Comparison of ENCODE assay signal across 11 mouse cellular contexts in genomic region chr1:91248970-91249369, GRCm38 (mm10). TPM values are rescaled to one million over a fixed set of nuclear protein-coding genes. Genes with fewer than 3 reads are reported as not detected.
A peak's percentile ranks its signal among the peaks of the same experiment; 100 is the strongest.
DNase-seq lines count a peak whose midpoint lies in the region; ATAC-seq and TF ChIP-seq lines count a peak whose summit lies in the region.
"Had no signal": no experiment of that assay in that cellular context is flagged by ENCODE, and none has a peak within 500 bp of the region (broad histone marks: within the 10 kb centered on the region; RNA-seq: fewer than 3 reads in every experiment).

No protein-coding gene starts in this region.

- TF ChIP-seq CTCF in G1E (IDR thresholded peaks at IDR 0.05; ENCODE audit: low read depth, low read length) = no peak
- no peak for TF ChIP-seq CTCF in thymus, adult 2 months (IDR thresholded peaks at IDR 0.05; ENCODE audit: borderline replicate concordance, control insufficient read depth, extremely low read depth, insufficient read depth, low read length, poor library complexity)

- no peak for ATAC-seq in G1E (ENCODE audit: extremely low read depth, insufficient number of reproducible peaks, low FRiP score, poor library complexity, severe bottlenecking)
- ATAC-seq in liver, embryonic 16.5 days (ENCODE audit: low read depth) = no peak

- H3K9me3 ChIP-seq in G1E (replicated peaks) = no peaks in the 10 kb centered on the region
- no peaks in the 10 kb centered on the region for H3K9me3 ChIP-seq in hindbrain, embryonic 10.5 days
- H3K9me3 ChIP-seq in liver, embryonic 16.5 days (replicated peaks; ENCODE audit: control insufficient read depth, low read length) = no peaks in the 10 kb centered on the region

- peaks cover 51% of the 10 kb centered on the region for H3K4me1 ChIP-seq in G1E (ENCODE audit: insufficient read depth, low read depth, low read length)
- H3K4me1 ChIP-seq in hindbrain, embryonic 10.5 days (replicated peaks) = peaks cover 28% of the 10 kb centered on the region
- H3K4me1 ChIP-seq in liver, embryonic 16.5 days (ENCODE audit: control insufficient read depth, low read depth, low read length) = peaks cover 50% of the 10 kb centered on the region
- H3K4me1 ChIP-seq in thymus, adult 2 months (replicated peaks; ENCODE audit: control insufficient read depth, insufficient read depth, low read length) = peaks cover 17% of the 10 kb centered on the region

- intact Hi-C loops in heart, postnatal 36 days (cut with DNase I) = loop anchor here (2.0 kb wide), 1 partner anchor 50 kb away; the partner anchor contains the start of gene Scly

- H3K4me3 ChIP-seq in G1E (ENCODE audit: low read depth, low read length) = peak overlapping the region; percentile 91; the same call in 1 of the 2 replicates
- H3K4me3 ChIP-seq in hindbrain, embryonic 10.5 days = peak overlapping the region; percentile 99
- H3K4me3 ChIP-seq in liver, embryonic 16.5 days (ENCODE audit: low read depth, low read length) = peak overlapping the region; percentile 37
- no peak overlapping the region for H3K4me3 ChIP-seq in thymus, adult 2 months (ENCODE audit: control insufficient read depth, insufficient read depth, low read length)

- TF ChIP-seq POLR2A in thymus, adult 2 months (IDR thresholded peaks at IDR 0.05; ENCODE audit: control insufficient read depth, extremely low read depth, insufficient read depth, low read length, poor library complexity) = no peak

- H3K27ac ChIP-seq in hindbrain, embryonic 10.5 days = peak overlapping the region; percentile 86
- H3K27ac ChIP-seq in liver, embryonic 16.5 days (ENCODE audit: low read length) = peak overlapping the region; percentile 98
- H3K27ac ChIP-seq in thymus, adult 2 months (ENCODE audit: control insufficient read depth, insufficient read depth, low read length) = no peak overlapping the region

- peaks cover 3% of the 10 kb centered on the region; the same call in 1 of the 2 replicates for H3K27me3 ChIP-seq in G1E (ENCODE audit: insufficient read depth, low read length)
- no peaks in the 10 kb centered on the region for H3K27me3 ChIP-seq in hindbrain, embryonic 10.5 days (ENCODE audit: insufficient read depth, poor library complexity, severe bottlenecking)
- no peaks in the 10 kb centered on the region for H3K27me3 ChIP-seq in liver, embryonic 16.5 days (ENCODE audit: control insufficient read depth, insufficient read depth, low read depth, low read length)
- no peaks in the 10 kb centered on the region for H3K27me3 ChIP-seq in thymus, adult 2 months (ENCODE audit: control insufficient read depth, insufficient read depth, low read length)

- peak overlapping the region; percentile 97 for H3K4me2 ChIP-seq in liver, embryonic 16.5 days (ENCODE audit: low read depth, low read length)

- H3K9ac ChIP-seq in liver, embryonic 16.5 days (ENCODE audit: low read depth, low read length) = peak overlapping the region; percentile 36; the same call in 1 of the 2 replicates

- 49% methylated on average over 4 of the region's 4 CpGs for WGBS in hindbrain, embryonic 10.5 days
- 34% methylated on average over 4 of the region's 4 CpGs for WGBS in liver, embryonic 16.5 days (ENCODE audit: insufficient replicate concordance)
- 74% methylated on average over 4 of the region's 4 CpGs for WGBS in thymus, adult 2 months

- DNase-seq in heart, adult 11 months = peak; percentile 60
- DNase-seq in heart, postnatal 36 days = no peak
- no peak for DNase-seq in G1E (ENCODE audit: low spot score)
- no peak for DNase-seq in hindbrain, embryonic 10.5 days (ENCODE audit: low spot score)
- DNase-seq in thymus, adult 2 months = no peak
- no peak for DNase-seq in ovary, adult 18-20 months (ENCODE audit: low spot score)
- DNase-seq in adrenal gland, postnatal 4 days (ENCODE audit: low spot score in 2 of 2) = no peak
- DNase-seq: gastrocnemius, adult 2 months; layer of hippocampus, postnatal 36 days; thymus, adult 18-20 months had no signal

- peaks cover 16% of the 10 kb centered on the region for H3K36me3 ChIP-seq in G1E (replicated peaks)
- no peaks in the 10 kb centered on the region; the same call in 1 of the 2 replicates for H3K36me3 ChIP-seq in hindbrain, embryonic 10.5 days
- no peaks in the 10 kb centered on the region for H3K36me3 ChIP-seq in liver, embryonic 16.5 days (ENCODE audit: control insufficient read depth, insufficient read depth)
- no peaks in the 10 kb centered on the region for H3K36me3 ChIP-seq in thymus, adult 2 months (ENCODE audit: control insufficient read depth, insufficient read depth, low read length)

RNA-seq across cellular contexts. Expression of gene Ube2f, which starts 1.1 kb away (rescaled TPM):
- 10 to 100 TPM; 45.1 to 50.0 TPM for total RNA-seq in heart, postnatal 36 days (2021)
- total RNA-seq in G1E (2014; fragmentation: Nextera tagmentation) (85.6 and 90.7 TPM in 2 replicates), G1E (2017) (52.9 and 61.3 TPM in 2 replicates)
- 11.9 and 16.6 TPM in 2 replicates for polyA plus RNA-seq in G1E (2012)
- 86.2 and 87.1 TPM in 2 replicates for polyA plus RNA-seq in hindbrain, embryonic 10.5 days (2016; fragmentation: Nextera tagmentation; extraction: Ambion mirVana)
- 66.3 and 69.0 TPM in 2 replicates for polyA plus RNA-seq in liver, embryonic 16.5 days (2015; fragmentation: Nextera tagmentation; extraction: Ambion mirVana)
- polyA plus RNA-seq in thymus, adult 2 months (2012; rRNA removed) = 32.5 and 36.7 TPM in 2 replicates
- 10 to 100 TPM; 49.7 to 52.0 TPM for total RNA-seq in adrenal gland, postnatal 4 days (2021)

RNA-seq across cellular contexts. Expression of gene Scly, which starts 49.2 kb away (rescaled TPM):
- 10 to 100 TPM; 13.9 to 15.1 TPM for total RNA-seq in heart, postnatal 36 days (2021)
- total RNA-seq in G1E (2014; fragmentation: Nextera tagmentation) (16.0 and 16.6 TPM in 2 replicates), G1E (2017) (8.1 and 10.5 TPM in 2 replicates)
- 9.5 and 10.1 TPM in 2 replicates for polyA plus RNA-seq in G1E (2012)
- polyA plus RNA-seq in hindbrain, embryonic 10.5 days (2016; fragmentation: Nextera tagmentation; extraction: Ambion mirVana) = 17.9 and 19.1 TPM in 2 replicates
- 29.6 and 33.4 TPM in 2 replicates for polyA plus RNA-seq in liver, embryonic 16.5 days (2015; fragmentation: Nextera tagmentation; extraction: Ambion mirVana)
- polyA plus RNA-seq in thymus, adult 2 months (2012; rRNA removed) = 25.6 and 25.9 TPM in 2 replicates
- 10 to 100 TPM; 18.8 to 21.3 TPM for total RNA-seq in adrenal gland, postnatal 4 days (2021)
